Mouse (Mus musculus): Measurements from ENCODE around the gene Doc2a. TPM values are rescaled to one million over a fixed set of nuclear protein-coding genes. Genes with fewer than 3 reads are reported as not detected.
"Not testable (repeated sequence)": the region's sequence is repeated elsewhere in the genome, so short reads cannot be mapped to it uniquely, and the experiment has no call there.

The Doc2a gene
- total RNA-seq, 1 experiment = 5.5 TPM

DNA sequence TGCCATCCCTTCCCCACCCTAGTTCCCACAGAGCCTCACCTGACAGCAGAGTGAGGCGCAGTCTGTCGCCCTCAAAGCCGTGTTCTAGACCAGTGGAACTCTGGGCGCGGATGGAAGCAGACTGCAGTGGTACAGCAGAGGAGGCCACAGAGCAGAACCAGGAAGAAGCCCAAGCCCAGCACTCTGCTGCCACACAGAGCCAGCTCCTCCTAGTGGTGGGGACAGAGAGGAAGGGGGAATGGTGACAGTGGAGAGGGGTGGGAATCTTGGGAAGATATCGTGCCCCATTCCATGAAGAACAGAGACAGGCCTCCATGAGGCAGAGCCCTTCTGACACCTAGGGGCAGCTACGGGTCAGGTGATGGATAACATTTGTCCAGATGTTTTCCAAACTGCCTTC lies 41.6 kb downstream of the Doc2a start:
- Histone ChIP-seq H3K4me1 (ENCODE audit: control insufficient read depth in 2 of 2, insufficient read depth in 2 of 2, low read length in 2 of 2, poor library complexity in 1 of 2) (peaks cover 5 to 6% of the 10 kb centered on the region in 2 experiments; a peak in 2 of 4 replicates), H3K27ac (ENCODE audit: insufficient read depth, low read depth, low read length, poor library complexity, severe bottlenecking) (no peak overlapping the region), H3K9ac (ENCODE audit: insufficient read depth, low read depth, low read length, poor library complexity, severe bottlenecking) (peak overlapping the region; percentile 53; the same call in 1 of the 2 replicates), H3K36me3 (ENCODE audit: control insufficient read depth, insufficient read depth, low read length, poor library complexity, severe bottlenecking) (no peaks in the 10 kb centered on the region), H3K4me3 (ENCODE audit: insufficient read depth in 1 of 2, low read depth in 1 of 2, low read length in 2 of 2, poor library complexity in 1 of 2, severe bottlenecking in 1 of 2) (no peak overlapping the region), H3K9me3 (ENCODE audit: control insufficient read depth, insufficient read depth, low read depth, low read length) (no peaks in the 10 kb centered on the region)
- peak; percentile 39 for DNase-seq (ENCODE audit: low read depth, low spot score)
- no peak for TF ChIP-seq HCFC1 (IDR thresholded peaks at IDR 0.05; ENCODE audit: borderline replicate concordance, insufficient read depth, low read length)
- TF ChIP-seq CHD2 (IDR thresholded peaks at IDR 0.05; ENCODE audit: low read depth, low read length) = no peak
- TF ChIP-seq ZC3H11A (IDR thresholded peaks at IDR 0.05; ENCODE audit: borderline replicate concordance, low read depth, low read length) = no peak
- TF ChIP-seq ZNF384 (IDR thresholded peaks at IDR 0.05; ENCODE audit: low read depth, low read length) = no peak
- TF ChIP-seq MAFK (IDR thresholded peaks at IDR 0.05; ENCODE audit: insufficient read depth, low read depth, low read length) = no peak
- in situ Hi-C loops (cut with MboI; ENCODE audit: low sequenced_read_pairs in 2 of 2, unreplicated experiment in 2 of 2) = no loop called here

DNA sequence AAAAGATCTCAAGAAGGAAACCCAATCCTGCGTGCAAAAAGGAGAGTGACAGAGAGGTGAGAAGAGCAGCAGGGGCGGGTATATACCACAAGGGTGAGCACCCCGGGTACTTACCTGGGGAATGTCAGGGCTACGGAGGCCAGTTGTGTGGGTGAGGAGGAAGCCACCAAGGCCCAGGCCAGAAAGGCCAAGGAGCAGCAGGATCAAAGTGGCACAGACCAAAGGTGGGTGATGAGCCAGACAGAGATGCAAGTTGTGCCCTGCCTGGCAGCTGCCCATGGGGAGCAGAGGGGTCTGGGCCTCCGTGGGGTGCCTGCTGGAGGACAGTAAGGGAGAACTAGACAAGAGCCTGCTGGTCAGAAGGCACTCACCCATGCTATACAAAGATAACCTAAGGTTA lies 49.7 kb downstream of the Doc2a start:
- Histone ChIP-seq H3K4me3 (ENCODE audit: insufficient read depth in 1 of 2, low read depth in 1 of 2, low read length in 2 of 2, poor library complexity in 1 of 2, severe bottlenecking in 1 of 2) (no peak overlapping the region), H3K36me3 (ENCODE audit: control insufficient read depth, insufficient read depth, low read length, poor library complexity, severe bottlenecking) (no peaks in the 10 kb centered on the region; the same call in 1 of the 2 replicates), H3K27ac (ENCODE audit: insufficient read depth, low read depth, low read length, poor library complexity, severe bottlenecking) (no peak overlapping the region), H3K9ac (ENCODE audit: insufficient read depth, low read depth, low read length, poor library complexity, severe bottlenecking) (no peak overlapping the region), H3K4me1 (ENCODE audit: control insufficient read depth in 2 of 2, insufficient read depth in 2 of 2, low read length in 2 of 2, poor library complexity in 1 of 2) (peaks cover 2 to 3% of the 10 kb centered on the region in 2 experiments; a peak in 2 of 4 replicates), H3K9me3 (ENCODE audit: control insufficient read depth, insufficient read depth, low read depth, low read length) (no peaks in the 10 kb centered on the region)
- no peak for DNase-seq (ENCODE audit: low read depth, low spot score)
- TF ChIP-seq CHD2 (IDR thresholded peaks at IDR 0.05; ENCODE audit: low read depth, low read length) = no peak
- in situ Hi-C loops (cut with MboI; ENCODE audit: low sequenced_read_pairs in 2 of 2, unreplicated experiment in 2 of 2) = no loop called here

DNA sequence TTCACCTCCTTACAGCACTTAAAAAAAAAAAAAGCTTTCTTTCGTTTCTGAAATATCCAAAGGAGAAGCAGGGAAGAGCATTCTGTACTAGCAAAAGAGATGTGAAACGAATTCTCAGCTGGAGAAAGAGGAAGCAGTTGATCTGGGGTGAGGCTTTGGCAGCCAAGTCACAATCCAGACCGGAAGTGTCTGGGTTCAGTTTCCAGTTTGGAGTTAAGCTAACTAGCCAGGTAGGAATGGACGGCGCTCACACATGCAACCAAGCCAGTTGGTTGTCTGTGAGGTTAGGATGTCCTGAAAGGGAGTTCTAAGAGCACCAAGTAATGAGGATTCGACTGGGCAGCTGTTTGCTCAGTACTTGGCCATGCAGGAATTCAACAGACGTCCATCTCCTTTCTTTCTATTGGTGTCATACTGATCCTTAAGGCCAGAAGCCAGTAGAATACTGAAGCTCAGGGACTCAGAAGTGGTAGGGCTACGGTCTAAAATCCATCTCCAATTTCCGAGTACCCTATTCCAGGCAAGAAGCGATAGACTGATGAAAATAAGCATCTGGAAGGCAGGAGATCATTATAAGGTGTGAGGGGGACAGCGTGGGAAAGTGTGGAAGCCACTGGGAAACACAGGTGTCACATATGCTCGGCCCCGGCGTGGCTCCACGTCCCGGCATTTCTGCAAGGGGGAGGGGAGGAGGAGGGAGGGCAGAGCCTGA lies 50.3 kb downstream of the Doc2a start:
- Histone ChIP-seq H3K4me3 (ENCODE audit: insufficient read depth in 1 of 2, low read depth in 1 of 2, low read length in 2 of 2, poor library complexity in 1 of 2, severe bottlenecking in 1 of 2) (peak overlapping the region; percentile 77 to 82), H3K36me3 (ENCODE audit: control insufficient read depth, insufficient read depth, low read length, poor library complexity, severe bottlenecking) (no peaks in the 10 kb centered on the region; the same call in 1 of the 2 replicates), H3K4me1 (ENCODE audit: control insufficient read depth in 2 of 2, insufficient read depth in 2 of 2, low read length in 2 of 2, poor library complexity in 1 of 2) (peaks cover 2 to 3% of the 10 kb centered on the region in 2 experiments; a peak in 2 of 4 replicates), H3K9ac (ENCODE audit: insufficient read depth, low read depth, low read length, poor library complexity, severe bottlenecking) (peak overlapping the region; percentile 80), H3K9me3 (ENCODE audit: control insufficient read depth, insufficient read depth, low read depth, low read length) (no peaks in the 10 kb centered on the region), H3K27ac (ENCODE audit: insufficient read depth, low read depth, low read length, poor library complexity, severe bottlenecking) (no peak overlapping the region)
- no peak for DNase-seq (ENCODE audit: low read depth, low spot score)
- TF ChIP-seq CHD2 (IDR thresholded peaks at IDR 0.05; ENCODE audit: low read depth, low read length) (no peak), ZC3H11A (IDR thresholded peaks at IDR 0.05; ENCODE audit: borderline replicate concordance, low read depth, low read length) (no peak), ZNF384 (IDR thresholded peaks at IDR 0.05; ENCODE audit: low read depth, low read length) (no peak), MAFK (IDR thresholded peaks at IDR 0.05; ENCODE audit: insufficient read depth, low read depth, low read length) (no peak), HCFC1 (IDR thresholded peaks at IDR 0.05; ENCODE audit: borderline replicate concordance, insufficient read depth, low read length) (no peak)
- in situ Hi-C loops (cut with MboI; ENCODE audit: low sequenced_read_pairs in 2 of 2, unreplicated experiment in 2 of 2) = no loop called here

DNA sequence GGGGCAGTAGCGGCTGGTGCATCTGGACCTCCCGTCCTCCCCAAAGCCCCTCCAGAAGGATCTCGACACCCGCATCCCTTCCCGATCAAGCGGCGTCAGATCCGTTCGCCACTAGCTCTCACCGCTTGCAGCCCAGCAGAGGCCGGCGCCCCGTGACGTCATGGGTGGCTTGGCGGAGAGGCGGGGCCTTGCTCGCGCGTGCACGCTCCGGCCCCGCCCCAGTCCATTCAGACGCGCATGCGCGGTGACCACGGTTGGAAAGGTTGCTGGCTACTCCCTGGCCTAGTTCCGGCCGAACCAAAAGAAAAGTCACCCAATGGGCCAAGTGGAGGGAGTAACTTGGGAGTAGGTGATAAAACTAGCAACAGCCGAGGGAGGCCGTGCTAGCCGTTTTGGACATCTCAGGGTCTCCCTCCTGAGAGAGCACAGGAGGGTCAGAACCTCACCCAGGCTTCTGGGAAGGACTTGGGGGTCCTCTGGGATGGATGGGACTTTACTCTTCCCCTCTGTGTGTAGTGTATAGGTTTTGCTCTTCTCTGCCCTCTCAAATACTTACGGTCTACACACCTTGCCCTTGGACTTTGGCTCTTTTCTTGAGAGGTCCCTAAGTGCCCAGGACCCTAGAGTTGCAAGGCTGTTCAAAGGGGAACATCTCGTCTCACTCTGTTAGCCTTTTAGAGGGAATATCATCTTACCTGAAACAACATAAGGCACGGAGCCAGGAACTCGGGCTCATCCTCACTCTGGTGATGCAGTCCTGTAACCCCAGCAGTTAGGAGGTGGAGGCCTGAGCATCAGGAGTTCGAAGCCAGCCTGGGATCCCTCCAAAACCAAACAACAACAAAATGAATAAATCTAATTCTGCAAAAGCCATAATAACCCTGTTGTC lies 51.1 kb downstream of the Doc2a start:
- no peaks in the 10 kb centered on the region for H3K9me3 ChIP-seq (ENCODE audit: control insufficient read depth, insufficient read depth, low read depth, low read length)
- no peak overlapping the region for H3K27ac ChIP-seq (ENCODE audit: insufficient read depth, low read depth, low read length, poor library complexity, severe bottlenecking)
- H3K4me1 ChIP-seq (ENCODE audit: control insufficient read depth in 2 of 2, insufficient read depth in 2 of 2, low read length in 2 of 2, poor library complexity in 1 of 2) = peaks cover 2 to 3% of the 10 kb centered on the region in 2 experiments; a peak in 2 of 4 replicates
- TF ChIP-seq ZC3H11A (IDR thresholded peaks at IDR 0.05; ENCODE audit: borderline replicate concordance, low read depth, low read length) (no peak), CHD2 (IDR thresholded peaks at IDR 0.05; ENCODE audit: low read depth, low read length) (no peak), ZNF384 (IDR thresholded peaks at IDR 0.05; ENCODE audit: low read depth, low read length) (no peak), MAFK (IDR thresholded peaks at IDR 0.05; ENCODE audit: insufficient read depth, low read depth, low read length) (no peak), HCFC1 (IDR thresholded peaks at IDR 0.05; ENCODE audit: borderline replicate concordance, insufficient read depth, low read length) (no peak; the same call in 1 of the 2 replicates)
- H3K36me3 ChIP-seq (ENCODE audit: control insufficient read depth, insufficient read depth, low read length, poor library complexity, severe bottlenecking) = no peaks in the 10 kb centered on the region; the same call in 1 of the 2 replicates
- peak overlapping the region; percentile 77 to 82 for H3K4me3 ChIP-seq (ENCODE audit: insufficient read depth in 1 of 2, low read depth in 1 of 2, low read length in 2 of 2, poor library complexity in 1 of 2, severe bottlenecking in 1 of 2)
- H3K9ac ChIP-seq (ENCODE audit: insufficient read depth, low read depth, low read length, poor library complexity, severe bottlenecking) = peak overlapping the region; percentile 80
- peak; percentile 84 for DNase-seq (ENCODE audit: low read depth, low spot score)
- in situ Hi-C loops (cut with MboI; ENCODE audit: low sequenced_read_pairs in 2 of 2, unreplicated experiment in 2 of 2) = no loop called here

DNA sequence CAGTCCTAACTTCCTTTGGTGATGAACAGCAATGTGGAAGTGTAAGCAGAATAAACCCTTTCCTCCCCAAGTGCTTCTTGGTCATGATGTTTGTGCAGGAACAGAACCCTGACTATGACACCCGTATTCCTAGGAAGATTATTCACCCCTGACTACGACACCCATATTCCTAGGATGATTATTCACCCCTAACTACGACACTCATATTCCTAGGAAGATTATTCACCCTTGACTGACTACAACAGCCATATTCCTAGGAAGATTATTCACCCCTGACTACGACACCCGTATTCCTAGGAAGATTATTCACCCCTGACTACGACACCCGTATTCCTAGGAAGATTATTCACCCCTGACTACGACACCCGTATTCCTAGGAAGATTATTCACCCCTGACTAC lies 52.6 kb downstream of the Doc2a start:
- H3K4me3 ChIP-seq (ENCODE audit: insufficient read depth in 1 of 2, low read depth in 1 of 2, low read length in 2 of 2, poor library complexity in 1 of 2, severe bottlenecking in 1 of 2); H3K36me3 ChIP-seq (ENCODE audit: control insufficient read depth, insufficient read depth, low read length, poor library complexity, severe bottlenecking); H3K4me1 ChIP-seq (ENCODE audit: control insufficient read depth in 2 of 2, insufficient read depth in 2 of 2, low read length in 2 of 2, poor library complexity in 1 of 2); in situ Hi-C loops (cut with MboI; ENCODE audit: low sequenced_read_pairs in 2 of 2, unreplicated experiment in 2 of 2); H3K27ac ChIP-seq (ENCODE audit: insufficient read depth, low read depth, low read length, poor library complexity, severe bottlenecking); H3K9me3 ChIP-seq (ENCODE audit: control insufficient read depth, insufficient read depth, low read depth, low read length); H3K9ac ChIP-seq (ENCODE audit: insufficient read depth, low read depth, low read length, poor library complexity, severe bottlenecking); DNase-seq (ENCODE audit: low read depth, low spot score): not testable (repeated sequence)
